Mouse (Mus musculus): ENCODE data around the gene Dpp10. TPM values are rescaled to one million over a fixed set of nuclear protein-coding genes. Genes with fewer than 3 reads are reported as not detected.

The Dpp10 gene
- polyA plus RNA-seq, 1 experiment from 2014 or later: 0.97 TPM

DNA sequence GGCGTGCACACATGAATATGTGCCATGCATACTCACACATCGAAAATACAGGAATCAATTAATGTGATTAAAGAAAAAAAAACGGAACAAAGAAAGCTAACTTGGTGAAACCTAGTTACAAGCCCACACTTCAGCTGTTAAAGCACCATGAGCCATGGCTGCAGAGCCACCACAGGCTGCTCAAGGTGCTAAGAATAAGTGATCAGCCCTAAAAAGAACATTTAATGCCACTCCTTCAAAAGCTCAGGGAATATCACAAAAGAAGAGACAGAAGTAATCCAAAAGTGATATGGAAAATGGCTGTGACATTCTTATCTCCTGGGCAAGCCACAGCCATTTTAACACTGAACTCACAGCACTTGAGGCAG is 117.4 kb downstream of the Dpp10 start:
- no peaks in the 10 kb centered on the region for H3K36me3 ChIP-seq (ENCODE audit: control insufficient read depth, insufficient read depth, low read length)
- no peak overlapping the region for H3K9ac ChIP-seq (ENCODE audit: low read depth, low read length)
- no peaks in the 10 kb centered on the region for H3K9me3 ChIP-seq (ENCODE audit: control insufficient read depth, low read length)
- no peak for DNase-seq (ENCODE audit: low spot score)
- no peak overlapping the region for H3K27ac ChIP-seq (ENCODE audit: low read depth, low read length)
- H3K27me3 ChIP-seq (ENCODE audit: control insufficient read depth, insufficient read depth, low read length): no peaks in the 10 kb centered on the region
- ATAC-seq (ENCODE audit: low FRiP score): no peak
- H3K4me1 ChIP-seq (replicated peaks; ENCODE audit: control insufficient read depth, insufficient read depth, low read length): no peaks in the 10 kb centered on the region
- H3K4me2 ChIP-seq (replicated peaks; ENCODE audit: low read depth, low read length): no peak overlapping the region
- WGBS: 72% methylated on average over 3 of the region's 3 CpGs
- H3K4me3 ChIP-seq (ENCODE audit: low read depth, low read length): no peak overlapping the region

DNA sequence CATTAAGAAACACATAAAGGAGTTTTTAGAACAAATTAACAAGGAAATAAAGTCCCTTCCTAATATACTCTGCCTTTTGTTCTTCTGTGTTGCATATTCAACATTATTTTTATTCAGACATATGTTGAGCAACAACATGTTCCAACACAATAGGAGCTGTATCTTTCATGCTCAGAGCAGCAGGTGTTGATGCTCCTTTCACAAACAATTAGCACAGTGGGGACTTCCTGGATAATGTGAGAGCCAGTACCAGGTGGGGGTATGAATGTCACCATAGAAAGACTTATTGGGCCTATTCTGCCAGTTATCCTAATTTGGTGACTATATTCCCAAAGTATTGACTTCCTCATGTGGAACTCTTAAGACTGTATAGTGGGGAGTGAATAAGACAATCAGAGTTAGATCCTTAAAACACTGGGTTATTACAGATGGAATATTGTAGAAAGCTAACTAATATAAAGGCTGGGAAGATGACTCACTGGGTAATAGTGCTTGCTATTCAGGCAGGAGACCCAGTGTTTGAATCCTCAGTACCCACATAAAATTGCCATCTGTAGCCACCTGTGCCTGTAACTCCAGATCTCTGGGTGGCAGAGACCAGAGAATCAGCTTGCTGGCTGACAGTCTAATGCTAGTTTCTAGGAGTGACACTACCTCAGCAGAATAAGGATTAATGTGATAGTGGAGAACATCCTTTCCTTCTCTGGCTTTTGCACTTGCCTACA is 117.9 kb downstream of the Dpp10 start:
- no peak overlapping the region for H3K9ac ChIP-seq (ENCODE audit: low read depth, low read length)
- H3K27me3 ChIP-seq (ENCODE audit: control insufficient read depth, insufficient read depth, low read length): no peaks in the 10 kb centered on the region
- DNase-seq (ENCODE audit: low spot score): no peak
- no peak overlapping the region for H3K27ac ChIP-seq (ENCODE audit: low read depth, low read length)
- ATAC-seq (ENCODE audit: low FRiP score): 0 out of 2 replicates have a peak, but pooled peaks have one; percentile 43
- H3K36me3 ChIP-seq (ENCODE audit: control insufficient read depth, insufficient read depth, low read length): no peaks in the 10 kb centered on the region
- no peak overlapping the region for H3K4me2 ChIP-seq (replicated peaks; ENCODE audit: low read depth, low read length)
- no peaks in the 10 kb centered on the region for H3K9me3 ChIP-seq (ENCODE audit: control insufficient read depth, low read length)
- H3K4me1 ChIP-seq (replicated peaks; ENCODE audit: control insufficient read depth, insufficient read depth, low read length): no peaks in the 10 kb centered on the region
- H3K4me3 ChIP-seq (ENCODE audit: low read depth, low read length): no peak overlapping the region

DNA sequence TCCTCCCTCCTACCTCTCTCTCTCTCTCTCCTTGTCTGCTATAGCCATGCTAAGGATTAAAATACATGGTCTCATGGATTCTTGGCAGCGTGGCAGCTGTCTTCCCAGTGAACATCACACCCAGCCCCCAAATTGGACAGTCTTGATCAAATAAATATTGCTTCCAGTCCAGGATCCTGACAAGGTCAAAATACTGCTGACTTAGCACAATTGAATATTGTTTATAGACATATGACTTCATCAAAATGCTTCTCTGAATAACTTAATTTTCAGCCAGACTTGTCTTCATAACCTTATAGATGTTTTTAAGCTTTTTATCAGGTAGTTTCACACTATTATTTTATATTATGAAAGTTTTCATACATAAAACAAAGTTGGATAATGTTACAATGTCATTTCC is 120.5 kb downstream of the Dpp10 start:
- DNase-seq (ENCODE audit: low spot score) (no peak), ATAC-seq (ENCODE audit: low FRiP score) (no peak)
- Histone ChIP-seq H3K27ac (ENCODE audit: low read depth, low read length) (no peak overlapping the region), H3K27me3 (ENCODE audit: control insufficient read depth, insufficient read depth, low read length) (no peaks in the 10 kb centered on the region), H3K4me1 (replicated peaks; ENCODE audit: control insufficient read depth, insufficient read depth, low read length) (no peaks in the 10 kb centered on the region), H3K4me3 (ENCODE audit: low read depth, low read length) (no peak overlapping the region), H3K4me2 (replicated peaks; ENCODE audit: low read depth, low read length) (no peak overlapping the region), H3K9me3 (ENCODE audit: control insufficient read depth, low read length) (no peaks in the 10 kb centered on the region), H3K36me3 (ENCODE audit: control insufficient read depth, insufficient read depth, low read length) (no peaks in the 10 kb centered on the region), H3K9ac (ENCODE audit: low read depth, low read length) (no peak overlapping the region)
- 88% methylated on average over 1 of the region's 1 CpGs for WGBS

DNA sequence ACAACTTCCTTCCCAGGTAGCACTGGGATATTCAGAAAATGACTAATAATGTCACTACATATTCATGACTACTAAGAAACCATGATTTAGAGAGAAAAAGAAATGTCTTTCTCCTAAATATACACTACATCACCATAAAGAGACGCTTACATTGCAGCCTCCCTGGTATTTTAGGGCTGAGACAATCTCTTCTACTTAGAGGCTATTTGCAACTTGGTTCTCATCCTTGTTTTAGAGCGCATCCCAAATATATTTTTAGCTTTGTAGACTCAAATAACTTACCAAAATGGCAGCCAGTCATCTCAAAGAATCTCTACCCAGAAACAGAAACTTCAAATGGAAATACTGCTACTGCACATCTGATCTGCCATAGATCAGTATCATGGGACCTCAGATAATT is 121.5 kb downstream of the Dpp10 start:
- Histone ChIP-seq H3K27ac (ENCODE audit: low read depth, low read length) (no peak overlapping the region), H3K4me1 (replicated peaks; ENCODE audit: control insufficient read depth, insufficient read depth, low read length) (no peaks in the 10 kb centered on the region), H3K4me2 (replicated peaks; ENCODE audit: low read depth, low read length) (no peak overlapping the region), H3K27me3 (ENCODE audit: control insufficient read depth, insufficient read depth, low read length) (no peaks in the 10 kb centered on the region), H3K4me3 (ENCODE audit: low read depth, low read length) (no peak overlapping the region), H3K36me3 (ENCODE audit: control insufficient read depth, insufficient read depth, low read length) (no peaks in the 10 kb centered on the region), H3K9me3 (ENCODE audit: control insufficient read depth, low read length) (no peaks in the 10 kb centered on the region), H3K9ac (ENCODE audit: low read depth, low read length) (no peak overlapping the region)
- DNase-seq (ENCODE audit: low spot score) (no peak), ATAC-seq (ENCODE audit: low FRiP score) (no peak)
- 82% methylated on average over 2 of the region's 2 CpGs for WGBS

DNA sequence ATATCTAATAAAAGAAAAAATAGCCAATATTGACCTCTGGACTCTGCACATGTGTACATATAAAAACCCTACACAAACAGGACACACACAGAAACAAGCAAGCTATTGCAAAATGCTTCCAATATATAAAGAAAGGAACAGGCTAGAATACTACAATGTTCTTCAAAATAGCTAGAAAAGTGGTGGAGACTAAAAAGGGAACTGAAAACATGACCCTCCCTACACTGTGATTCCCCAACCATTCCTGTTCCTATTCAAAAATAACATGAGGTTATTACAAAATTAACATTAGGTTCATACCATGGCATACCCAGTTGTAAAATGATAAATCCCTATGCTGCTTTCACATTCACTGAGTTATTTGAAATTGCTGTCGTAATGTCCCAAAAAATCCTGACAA is 125.8 kb downstream of the Dpp10 start:
- 84% methylated on average over 1 of the region's 1 CpGs for WGBS
- Histone ChIP-seq H3K9me3 (ENCODE audit: control insufficient read depth, low read length) (no peaks in the 10 kb centered on the region), H3K4me3 (ENCODE audit: low read depth, low read length) (no peak overlapping the region), H3K27ac (ENCODE audit: low read depth, low read length) (no peak overlapping the region), H3K36me3 (ENCODE audit: control insufficient read depth, insufficient read depth, low read length) (no peaks in the 10 kb centered on the region), H3K4me1 (replicated peaks; ENCODE audit: control insufficient read depth, insufficient read depth, low read length) (no peaks in the 10 kb centered on the region), H3K4me2 (replicated peaks; ENCODE audit: low read depth, low read length) (no peak overlapping the region), H3K9ac (ENCODE audit: low read depth, low read length) (no peak overlapping the region), H3K27me3 (ENCODE audit: control insufficient read depth, insufficient read depth, low read length) (no peaks in the 10 kb centered on the region)
- DNase-seq (ENCODE audit: low spot score): no peak
- no peak for ATAC-seq (ENCODE audit: low FRiP score)

DNA sequence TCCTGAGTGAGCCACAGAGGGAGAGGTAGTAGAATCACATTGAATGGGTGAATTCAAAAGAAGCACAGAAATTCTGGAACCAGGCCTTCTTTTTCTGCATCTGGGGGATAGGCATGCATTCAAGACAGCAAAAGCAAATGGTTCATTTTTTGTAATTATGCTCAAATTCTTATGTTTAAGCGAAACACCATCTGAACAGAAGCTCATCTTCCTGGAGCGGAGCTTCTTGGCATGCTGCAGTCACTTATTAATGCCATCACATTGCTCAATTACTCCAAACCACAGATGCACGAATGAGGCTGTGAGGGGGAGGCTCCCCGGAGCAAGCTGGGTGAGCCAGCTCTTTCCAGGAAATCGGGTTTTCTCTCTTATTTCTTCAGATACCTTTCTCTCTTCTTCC is 142.7 kb downstream of the Dpp10 start:
- DNase-seq (ENCODE audit: low spot score): no peak
- H3K27ac ChIP-seq (ENCODE audit: low read depth, low read length): no peak overlapping the region
- no peak overlapping the region for H3K4me2 ChIP-seq (replicated peaks; ENCODE audit: low read depth, low read length)
- H3K9ac ChIP-seq (ENCODE audit: low read depth, low read length): no peak overlapping the region
- no peak for ATAC-seq (ENCODE audit: low FRiP score)
- 89% methylated on average over 5 of the region's 5 CpGs for WGBS
- no peak overlapping the region for H3K4me3 ChIP-seq (ENCODE audit: low read depth, low read length)
- no peaks in the 10 kb centered on the region for H3K4me1 ChIP-seq (replicated peaks; ENCODE audit: control insufficient read depth, insufficient read depth, low read length)
- no peaks in the 10 kb centered on the region for H3K36me3 ChIP-seq (ENCODE audit: control insufficient read depth, insufficient read depth, low read length)
- no peaks in the 10 kb centered on the region for H3K27me3 ChIP-seq (ENCODE audit: control insufficient read depth, insufficient read depth, low read length)
- H3K9me3 ChIP-seq (ENCODE audit: control insufficient read depth, low read length): no peaks in the 10 kb centered on the region

DNA sequence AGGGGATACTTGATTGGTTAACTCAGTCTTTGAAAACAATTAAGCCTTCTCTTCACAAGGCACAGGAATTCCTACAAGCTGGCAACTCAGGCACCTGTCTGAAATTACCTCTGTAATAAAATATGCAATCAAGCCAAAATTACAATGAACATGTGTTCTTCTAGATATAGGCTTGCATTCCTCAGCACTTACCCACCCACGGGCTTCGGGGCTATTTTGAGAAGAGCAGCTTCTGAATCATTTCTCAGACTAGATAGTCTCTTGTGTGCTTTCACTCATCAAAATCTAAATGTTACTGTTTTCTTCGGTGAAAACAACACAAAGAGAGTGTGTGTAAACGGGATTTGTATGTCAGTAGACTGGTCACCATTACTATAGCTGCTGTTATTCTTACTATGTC is 144.1 kb downstream of the Dpp10 start:
- ATAC-seq (ENCODE audit: low FRiP score) (no peak), DNase-seq (ENCODE audit: low spot score) (no peak)
- Histone ChIP-seq H3K36me3 (ENCODE audit: control insufficient read depth, insufficient read depth, low read length) (no peaks in the 10 kb centered on the region), H3K4me2 (replicated peaks; ENCODE audit: low read depth, low read length) (no peak overlapping the region), H3K9me3 (ENCODE audit: control insufficient read depth, low read length) (no peaks in the 10 kb centered on the region), H3K9ac (ENCODE audit: low read depth, low read length) (no peak overlapping the region), H3K27ac (ENCODE audit: low read depth, low read length) (no peak overlapping the region), H3K27me3 (ENCODE audit: control insufficient read depth, insufficient read depth, low read length) (no peaks in the 10 kb centered on the region), H3K4me3 (ENCODE audit: low read depth, low read length) (no peak overlapping the region), H3K4me1 (replicated peaks; ENCODE audit: control insufficient read depth, insufficient read depth, low read length) (no peaks in the 10 kb centered on the region)
- 78% methylated on average over 4 of the region's 4 CpGs for WGBS

DNA sequence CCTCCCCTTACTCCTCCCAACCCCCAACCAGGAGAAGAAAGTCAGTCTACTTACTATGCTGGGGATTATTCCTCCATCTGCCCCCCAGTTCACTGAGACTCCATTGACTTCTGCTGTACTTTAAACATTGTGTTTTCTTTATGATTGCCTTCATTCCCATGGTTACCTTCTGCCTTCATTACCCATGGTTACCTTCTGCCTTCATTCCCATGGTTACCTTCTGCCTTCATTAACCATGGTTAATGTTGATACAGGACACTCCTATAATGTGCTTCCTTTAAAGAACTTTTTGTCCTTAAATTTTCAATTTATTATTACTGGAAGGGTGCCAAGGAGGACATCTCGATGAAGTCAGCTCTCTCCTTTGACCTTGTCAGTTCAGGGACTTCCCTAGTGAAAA is 158.1 kb downstream of the Dpp10 start:
- WGBS: 72% methylated on average over 1 of the region's 1 CpGs
- Histone ChIP-seq H3K9me3 (ENCODE audit: control insufficient read depth, low read length) (no peaks in the 10 kb centered on the region), H3K27me3 (ENCODE audit: control insufficient read depth, insufficient read depth, low read length) (no peaks in the 10 kb centered on the region), H3K9ac (ENCODE audit: low read depth, low read length) (no peak overlapping the region), H3K4me1 (replicated peaks; ENCODE audit: control insufficient read depth, insufficient read depth, low read length) (no peaks in the 10 kb centered on the region), H3K4me2 (replicated peaks; ENCODE audit: low read depth, low read length) (no peak overlapping the region), H3K4me3 (ENCODE audit: low read depth, low read length) (no peak overlapping the region), H3K27ac (ENCODE audit: low read depth, low read length) (no peak overlapping the region), H3K36me3 (ENCODE audit: control insufficient read depth, insufficient read depth, low read length) (no peaks in the 10 kb centered on the region)
- no peak for DNase-seq (ENCODE audit: low spot score)
- ATAC-seq (ENCODE audit: low FRiP score): no peak

DNA sequence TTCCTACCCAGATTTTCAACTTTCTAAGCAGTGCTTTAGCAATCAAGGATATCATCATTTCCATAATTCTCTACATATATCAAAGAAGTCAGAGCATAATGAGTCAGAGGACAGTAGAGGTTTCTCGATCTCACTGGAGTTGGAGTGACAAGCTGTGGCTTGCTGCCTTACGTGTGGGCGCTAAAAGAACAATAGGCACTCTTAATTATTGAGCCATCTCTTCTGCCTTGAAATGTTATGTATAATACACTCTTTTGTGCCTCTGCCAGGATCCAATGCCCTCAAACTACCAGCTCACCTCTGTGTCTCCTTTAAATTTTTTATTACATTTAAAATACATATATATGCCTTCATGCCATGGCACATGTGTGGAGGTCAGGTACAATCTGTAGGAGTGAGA is 198.5 kb downstream of the Dpp10 start:
- Histone ChIP-seq H3K27me3 (ENCODE audit: control insufficient read depth, insufficient read depth, low read length) (no peaks in the 10 kb centered on the region), H3K27ac (ENCODE audit: low read depth, low read length) (no peak overlapping the region), H3K4me1 (replicated peaks; ENCODE audit: control insufficient read depth, insufficient read depth, low read length) (no peaks in the 10 kb centered on the region), H3K9ac (ENCODE audit: low read depth, low read length) (no peak overlapping the region), H3K4me3 (ENCODE audit: low read depth, low read length) (no peak overlapping the region), H3K4me2 (replicated peaks; ENCODE audit: low read depth, low read length) (no peak overlapping the region), H3K36me3 (ENCODE audit: control insufficient read depth, insufficient read depth, low read length) (no peaks in the 10 kb centered on the region), H3K9me3 (ENCODE audit: control insufficient read depth, low read length) (no peaks in the 10 kb centered on the region)
- DNase-seq (ENCODE audit: low spot score) (no peak), ATAC-seq (ENCODE audit: low FRiP score) (no peak)
- 81% methylated on average over 3 of the region's 3 CpGs for WGBS
